Mouse (Mus musculus) gastrocnemius, adult 2 months (tissue): Measurements from ENCODE around the gene Olfr585. TPM values are rescaled to one million over a fixed set of nuclear protein-coding genes. Genes with fewer than 3 reads are reported as not detected.

Experiments used
- DNase-seq: peaks from one replicate; pipeline ENCODE4 v3.0.0; 2022
- H3K27ac ChIP-seq: fragments of 200-600 bp; 2 replicates; pipeline ENCODE4 v1.8.1; 2022; ENCODE audit warnings: mild to moderate bottlenecking
- H3K4me3 ChIP-seq: fragments of 200-600 bp; 2 replicates; pipeline ENCODE4 v1.8.1; 2022; ENCODE audit warnings: mild to moderate bottlenecking, moderate library complexity
- CTCF ChIP-seq: fragments of 200-600 bp; IDR thresholded peaks from 2 replicates; pipeline ENCODE4 v1.8.1; 2022; ENCODE audit warnings: antibody characterized with exemption, mild to moderate bottlenecking, moderate library complexity
- intact Hi-C: fragments of 180-260 bp; cut with DNase I; formaldehyde crosslinking; loops from one replicate; pipeline ENCODE4 v1.15.1; 2025
- long read RNA-seq, 2 experiments: library from polyadenylated mRNA; stranded (forward); transcript quantifications; one replicate each; pipeline ENCODE4 v2.0.0; 2021
- total RNA-seq, 2 experiments: library from RNA; stranded (reverse); gene quantifications; 2 replicates each; pipeline ENCODE4 v1.2.3; 2021

The Olfr585 gene
- total RNA-seq: not detected
- long read RNA-seq, experiment 1: 0 reads
- long read RNA-seq, experiment 2: 0 reads

GRCm38 (mm10) chr7:103097420-103097819 is at the start of gene Olfr585:
Olfr585 (plus strand) TSS chr7:103097720.
- no peak for DNase-seq
- Histone ChIP-seq H3K27ac (no peak within 1 kb of the TSS), H3K4me3 (no peak within 1 kb of the TSS)
- intact Hi-C loops: no loop called here
- no peak for TF ChIP-seq CTCF

- no peak for TF ChIP-seq CTCF
- no peak for DNase-seq
- Histone ChIP-seq H3K27ac (no peak within 1 kb of the TSS), H3K4me3 (no peak within 1 kb of the TSS)
- intact Hi-C loops: no loop called here
Measured at GRCm38 (mm10) chr7:103051000-103051399, 46.5 kb upstream of the Olfr585 start, which contains the start of gene Olfr583. Olfr583 (plus strand) TSS chr7:103051300.

- Histone ChIP-seq H3K27ac (no peak within 1 kb of the TSS), H3K4me3 (no peak within 1 kb of the TSS)
- no peak for DNase-seq
- TF ChIP-seq CTCF: no peak
- intact Hi-C loops: no loop called here
Measured at GRCm38 (mm10) chr7:103081585-103081984, 15.9 kb upstream of the Olfr585 start, which contains the start of gene Olfr584. Olfr584 (plus strand) TSS chr7:103081885.

GRCm38 (mm10) chr7:103119406-103119805 is 21.9 kb downstream of the Olfr585 start:
- intact Hi-C loops: no loop called here
- DNase-seq: no peak
- Histone ChIP-seq H3K4me3 (no peak overlapping the region), H3K27ac (no peak overlapping the region)
- TF ChIP-seq CTCF: no peak

GRCm38 (mm10) chr7:103125538-103125937 is 28.0 kb downstream of the Olfr585 start, which contains the start of gene Olfr586:
Olfr586 (minus strand) TSS chr7:103125638.
- intact Hi-C loops: no loop called here
- Histone ChIP-seq H3K27ac (no peak within 1 kb of the TSS), H3K4me3 (no peak within 1 kb of the TSS)
- no peak for TF ChIP-seq CTCF
- no peak for DNase-seq

GRCm38 (mm10) chr7:103140579-103140978 is 43.1 kb downstream of the Olfr585 start, which contains the start of gene Olfr588-ps1:
Olfr588-ps1 (plus strand) TSS chr7:103140879.
- intact Hi-C loops: no loop called here
- no peak for DNase-seq
- H3K27ac ChIP-seq: no peak within 1 kb of the TSS
- TF ChIP-seq CTCF: no peak
- no peak within 1 kb of the TSS for H3K4me3 ChIP-seq

Other genes starting within 250 kb of the Olfr585 start
- not detected for gene Olfr566, start 239.0 kb upstream of the Olfr585 start, total RNA-seq
- not detected for gene Olfr568, start 220.6 kb upstream of the Olfr585 start, total RNA-seq
- not detected for gene Olfr569, start 206.8 kb upstream of the Olfr585 start, total RNA-seq
- not detected for gene Olfr570, start 203.1 kb upstream of the Olfr585 start, total RNA-seq
- gene Olfr571, start 180.2 kb upstream of the Olfr585 start, total RNA-seq: not detected
- gene Olfr572, start 173.3 kb upstream of the Olfr585 start, total RNA-seq: not detected
- gene Olfr573-ps1, start 155.1 kb upstream of the Olfr585 start, total RNA-seq: not detected
- not detected for gene Olfr574, start 149.3 kb upstream of the Olfr585 start, total RNA-seq
- not detected for gene Olfr575, start 138.9 kb upstream of the Olfr585 start, total RNA-seq
- gene Olfr576, start 135.1 kb upstream of the Olfr585 start, total RNA-seq: not detected
- not detected for gene Olfr577, start 121.8 kb upstream of the Olfr585 start, total RNA-seq
- gene Olfr578, start 108.4 kb upstream of the Olfr585 start, total RNA-seq: not detected
- gene Olfr582, start 59.7 kb upstream of the Olfr585 start, total RNA-seq: not detected
- not detected for gene Olfr583, start 46.4 kb upstream of the Olfr585 start, total RNA-seq
- not detected for gene Olfr584, start 15.8 kb upstream of the Olfr585 start, total RNA-seq
- not detected for gene Olfr586, start 27.9 kb downstream of the Olfr585 start, total RNA-seq
- not detected for gene Olfr588-ps1, start 43.2 kb downstream of the Olfr585 start, total RNA-seq
- gene Olfr589, start 58.6 kb downstream of the Olfr585 start, total RNA-seq: not detected
- not detected for gene Olfr591, start 80.6 kb downstream of the Olfr585 start, total RNA-seq
- gene Olfr592, start 87.1 kb downstream of the Olfr585 start, total RNA-seq: not detected
- gene Olfr593, start 114.1 kb downstream of the Olfr585 start, total RNA-seq: not detected
- not detected for gene Olfr594, start 119.3 kb downstream of the Olfr585 start, total RNA-seq
- gene Usp17ld, start 154.8 kb downstream of the Olfr585 start, total RNA-seq: not detected
- not detected for gene Olfr596, start 207.9 kb downstream of the Olfr585 start, total RNA-seq
- not detected for gene Olfr597, start 218.6 kb downstream of the Olfr585 start, total RNA-seq
- gene Olfr598, start 225.8 kb downstream of the Olfr585 start, total RNA-seq: not detected
- gene Olfr599, start 238.2 kb downstream of the Olfr585 start, total RNA-seq: not detected